Mouse (Mus musculus) liver, embryonic 14.5 days (tissue): ENCODE measurements around the gene Plekha5. TPM values are rescaled to one million over a fixed set of nuclear protein-coding genes. Genes with fewer than 3 reads are reported as not detected.
A peak's percentile ranks its signal among the peaks of the same experiment; 100 is the strongest.

Experiments
- ATAC-seq: fragments of 200-750 bp; cut with Nextera tagmentation; 2 replicates; pipeline ENCODE4 v1.8.0; 2017; ENCODE audit warnings: moderate number of reproducible peaks, mild to moderate bottlenecking, moderate library complexity; ENCODE audit not compliant: insufficient read depth
- DNase-seq, 3 experiments: peaks; one replicate each; pipeline ENCODE4 v3.0.0-alpha.2; 2012 to 2013; ENCODE audit warnings: low read depth in 3 of 3, low spot score in 3 of 3
- H3K27ac ChIP-seq: fragments of 300-500 bp; sonication (generic); 2 replicates; pipeline ENCODE4 v1.5.1; 2014; ENCODE audit warnings: moderate library complexity, mild to moderate bottlenecking, control low read depth, inconsistent platforms
- H3K27me3 ChIP-seq: fragments of 300-500 bp; sonication (generic); 2 replicates; pipeline ENCODE4 v1.6.1; 2014; ENCODE audit warnings: mild to moderate bottlenecking, low read length, moderate library complexity; ENCODE audit not compliant: control insufficient read depth, insufficient read depth
- H3K36me3 ChIP-seq: fragments of 300-500 bp; sonication (generic); replicated peaks from 2 replicates; pipeline ENCODE4 v1.6.1; 2014; ENCODE audit warnings: low read depth; ENCODE audit not compliant: control insufficient read depth, insufficient read depth
- H3K4me1 ChIP-seq, 2 experiments: fragments of 200-500 bp in 1 of 2; fragments of 300-500 bp in 1 of 2; sonication (generic) in 1 of 2; replicated peaks; 2 replicates each; pipeline ENCODE4 v1.6.1; 2012 to 2014; ENCODE audit warnings: antibody characterized with exemption in 1 of 2, inconsistent platforms in 1 of 2, low read length in 1 of 2; ENCODE audit not compliant: control insufficient read depth in 2 of 2, insufficient read depth in 2 of 2
- H3K4me2 ChIP-seq: fragments of 300-500 bp; sonication (generic); 2 replicates; pipeline ENCODE4 v1.6.1; 2014; ENCODE audit warnings: low read depth, mild to moderate bottlenecking, control low read depth, moderate library complexity
- H3K4me3 ChIP-seq, 2 experiments: fragments of 200-500 bp in 1 of 2; fragments of 300-500 bp in 1 of 2; sonication (generic) in 1 of 2; 2 replicates each; pipeline ENCODE4 v1.5.1; 2012 to 2014; ENCODE audit warnings: low read depth in 2 of 2, low read length in 2 of 2, mild to moderate bottlenecking in 2 of 2, control low read depth in 1 of 2, inconsistent platforms in 1 of 2, moderate library complexity in 1 of 2; ENCODE audit not compliant: insufficient read depth in 1 of 2
- H3K9ac ChIP-seq: fragments of 300-500 bp; sonication (generic); replicated peaks from 2 replicates; pipeline ENCODE4 v1.6.1; 2014; ENCODE audit warnings: mild to moderate bottlenecking, control low read depth, moderate library complexity
- H3K9me3 ChIP-seq: fragments of 300-500 bp; sonication (generic); 2 replicates; pipeline ENCODE4 v1.6.1; 2016; ENCODE audit warnings: low read length, mixed read lengths; ENCODE audit not compliant: control insufficient read depth
- CTCF ChIP-seq: IDR thresholded peaks from 2 replicates; pipeline ENCODE4 v1.5.1; 2016; ENCODE audit warnings: antibody characterized with exemption, low read depth, control low read depth
- EP300 ChIP-seq: IDR thresholded peaks from 2 replicates; pipeline ENCODE4 v1.6.1; 2016; ENCODE audit warnings: antibody characterized with exemption, low read depth
- WGBS: fragments of 180-500 bp; shearing (Covaris S2); extraction: QIAGEN DNeasy Blood & Tissue Kit; methylation state at CpG from one replicate; pipeline ENCODE4 v1.1.7; 2014; ENCODE audit not compliant: insufficient replicate concordance; 5-methylcytosine and 5-hydroxymethylcytosine counted together
- polyA plus RNA-seq, 2 experiments: library from polyadenylated mRNA; depleted of rRNA in 1 of 2; stranded (reverse) in 1 of 2; unstranded in 1 of 2; fragments of >200 nt; fragmentation: Nextera tagmentation in 1 of 2; extraction: Ambion mirVana in 1 of 2; gene quantifications; 2 replicates each; pipeline versions ENCODE4 v1.2.1 to v1.2.3; 2012 to 2014

Gene Plekha5
- polyA plus RNA-seq (2012; rRNA removed) = 4.4 and 6.0 TPM in 2 replicates
- polyA plus RNA-seq (2014; fragmentation: Nextera tagmentation; extraction: Ambion mirVana) = 3.6 and 5.4 TPM in 2 replicates

- Histone ChIP-seq H3K36me3 (no peaks in the 10 kb centered on the region), H3K27ac (no peak within 1 kb of the TSS), H3K9me3 (no peaks in the 10 kb centered on the region), H3K4me2 (peak within 1 kb of the TSS; percentile 77), H3K4me3 (peak within 1 kb of the TSS; percentile 68 to 76), H3K4me1 (no peaks in the 10 kb centered on the region), H3K27me3 (peaks cover 14% of the 10 kb centered on the region), H3K9ac (peak within 1 kb of the TSS; percentile 66)
- DNase-seq (peak; percentile 11 to 22 (median 12)), ATAC-seq (peak; percentile 86)
- under 1% methylated on average over 62 of the region's 65 CpGs for WGBS
- no peak for TF ChIP-seq CTCF
- TF ChIP-seq EP300 = no peak
These were observed at the start of gene Plekha5 for GRCm38 (mm10) chr6:140423846-140424200. Gene Plekha5, plus strand, starts transcription at chr6:140424054.

DNA sequence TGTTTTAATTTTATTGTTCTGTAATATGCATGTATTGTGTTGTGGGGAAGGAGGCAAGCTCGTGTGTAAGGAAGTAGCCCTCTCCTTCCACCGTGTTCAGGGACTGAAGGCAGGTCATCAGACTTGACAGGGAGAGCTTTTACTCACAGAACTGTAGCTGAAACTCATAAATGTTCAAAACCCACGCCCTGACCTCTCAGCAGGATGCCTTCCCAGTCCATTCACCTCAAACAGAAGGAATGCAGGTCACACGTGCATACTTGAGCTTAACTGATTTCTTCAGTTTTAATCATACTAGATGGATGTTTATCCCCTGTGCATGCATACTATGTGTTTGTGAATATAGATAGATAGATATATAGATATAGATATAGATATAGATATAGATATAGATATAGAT is 48.2 kb upstream of the Plekha5 start:
- TF ChIP-seq EP300 (no peak), CTCF (no peak)
- H3K36me3 ChIP-seq = no peaks in the 10 kb centered on the region
- H3K9me3 ChIP-seq = no peaks in the 10 kb centered on the region
- H3K27ac ChIP-seq = no peak overlapping the region
- ATAC-seq (no peak), DNase-seq (no peak)
- no peak overlapping the region for H3K9ac ChIP-seq
- no peaks in the 10 kb centered on the region for H3K27me3 ChIP-seq
- no peak overlapping the region for H3K4me2 ChIP-seq
- 53% methylated on average over 4 of the region's 4 CpGs for WGBS
- H3K4me3 ChIP-seq = no peak overlapping the region
- no peaks in the 10 kb centered on the region for H3K4me1 ChIP-seq

GRCm38 (mm10) chr6:140380588-140380987 is 43.3 kb upstream of the Plekha5 start:
- no peaks in the 10 kb centered on the region for H3K36me3 ChIP-seq
- TF ChIP-seq EP300 (no peak), CTCF (no peak)
- H3K4me1 ChIP-seq = no peaks in the 10 kb centered on the region
- WGBS = 17% methylated on average over 2 of the region's 2 CpGs
- no peak overlapping the region for H3K4me2 ChIP-seq
- H3K4me3 ChIP-seq = no peak overlapping the region
- H3K27ac ChIP-seq = no peak overlapping the region
- no peaks in the 10 kb centered on the region for H3K27me3 ChIP-seq
- ATAC-seq (no peak), DNase-seq (no peak)
- H3K9ac ChIP-seq = no peak overlapping the region
- no peaks in the 10 kb centered on the region for H3K9me3 ChIP-seq

GRCm38 (mm10) chr6:140381162-140381561 is 42.7 kb upstream of the Plekha5 start:
- H3K27ac ChIP-seq = no peak overlapping the region
- no peaks in the 10 kb centered on the region for H3K27me3 ChIP-seq
- 64% methylated on average over 8 of the region's 8 CpGs for WGBS
- no peaks in the 10 kb centered on the region for H3K36me3 ChIP-seq
- H3K9ac ChIP-seq = no peak overlapping the region
- H3K9me3 ChIP-seq = no peaks in the 10 kb centered on the region
- H3K4me3 ChIP-seq = no peak overlapping the region
- H3K4me1 ChIP-seq = no peaks in the 10 kb centered on the region
- TF ChIP-seq CTCF (no peak), EP300 (no peak)
- H3K4me2 ChIP-seq = no peak overlapping the region
- ATAC-seq = no peak
- DNase-seq = no peak

DNA sequence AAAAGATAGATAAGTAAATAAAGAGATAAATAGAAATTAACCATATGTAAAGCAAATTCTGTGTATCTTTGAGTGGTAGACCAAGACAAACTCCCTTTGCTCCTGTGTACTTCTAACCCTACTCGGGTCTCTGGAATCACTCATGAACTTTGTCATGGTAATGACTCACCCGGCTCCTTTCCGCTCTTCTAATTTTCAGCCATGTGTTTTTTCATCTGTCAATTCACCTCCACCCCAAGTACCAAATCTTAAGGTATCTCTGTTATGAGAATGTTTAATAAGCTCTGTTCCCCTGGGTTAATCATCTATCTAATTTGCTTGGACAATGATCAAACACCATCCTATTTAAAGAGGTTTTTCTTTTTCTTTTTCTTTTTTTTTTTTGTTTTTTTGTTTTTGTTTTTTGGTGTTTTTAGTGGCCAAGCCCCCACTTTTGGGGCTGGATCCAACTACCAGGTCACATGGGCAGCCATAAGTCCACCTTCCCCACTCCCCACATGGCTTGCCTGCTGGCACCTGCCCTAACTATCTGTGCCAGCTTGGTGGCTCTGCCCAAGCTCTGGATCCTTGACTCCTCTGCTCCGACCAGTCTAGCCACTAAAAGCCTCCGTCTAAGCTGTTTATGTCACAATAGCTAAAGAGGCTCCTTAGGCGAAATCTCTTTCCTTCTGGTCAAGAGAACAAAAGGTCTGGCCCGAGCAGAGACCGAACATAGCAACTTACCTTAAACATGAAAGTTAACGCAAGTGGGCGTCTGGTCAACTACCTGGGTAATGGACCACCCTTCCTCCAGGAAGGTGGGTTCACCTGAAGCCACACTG is 40.1 kb upstream of the Plekha5 start:
- WGBS = 77% methylated on average over 10 of the region's 10 CpGs

More for the DNA sequence above, 40.1 kb upstream of the Plekha5 start:
- ATAC-seq (no peak), DNase-seq (no peak)
- Histone ChIP-seq H3K36me3 (no peaks in the 10 kb centered on the region), H3K4me1 (no peaks in the 10 kb centered on the region), H3K9me3 (no peaks in the 10 kb centered on the region), H3K27me3 (no peaks in the 10 kb centered on the region), H3K4me3 (no peak overlapping the region), H3K27ac (no peak overlapping the region), H3K9ac (no peak overlapping the region), H3K4me2 (no peak overlapping the region)
- TF ChIP-seq EP300 (no peak), CTCF (no peak)
